Mouse (Mus musculus): ENCODE results near the gene Pdzd2.

Gene Pdzd2

GRCm38 (mm10) chr15:12364096-12364495, 375.6 kb downstream of the Pdzd2 start:
- no peak for DNase-seq (ENCODE audit: extremely low read depth, low read depth, low spot score)

- no peak for DNase-seq (ENCODE audit: extremely low read depth, low read depth, low spot score)
Observed at GRCm38 (mm10) chr15:12362701-12363040, 377.1 kb downstream of the Pdzd2 start.

GRCm38 (mm10) chr15:12362001-12362700, 377.6 kb downstream of the Pdzd2 start:
- DNase-seq (ENCODE audit: extremely low read depth, low read depth, low spot score) = no peak

GRCm38 (mm10) chr15:12360519-12361212, 379.1 kb downstream of the Pdzd2 start:
- no peak for DNase-seq (ENCODE audit: extremely low read depth, low read depth, low spot score)

- no peak for DNase-seq (ENCODE audit: extremely low read depth, low read depth, low spot score)
Observed at GRCm38 (mm10) chr15:12358384-12358783, 381.3 kb downstream of the Pdzd2 start.

GRCm38 (mm10) chr15:12357459-12357858, 382.3 kb downstream of the Pdzd2 start:
- DNase-seq (ENCODE audit: extremely low read depth, low read depth, low spot score) = no peak

GRCm38 (mm10) chr15:12355907-12356306, 383.8 kb downstream of the Pdzd2 start:
- DNase-seq (ENCODE audit: extremely low read depth, low read depth, low spot score) = no peak

- DNase-seq (ENCODE audit: extremely low read depth, low read depth, low spot score) = no peak
Observed at GRCm38 (mm10) chr15:12355261-12355660, 384.5 kb downstream of the Pdzd2 start.

- DNase-seq (ENCODE audit: extremely low read depth, low read depth, low spot score) = no peak
Observed at GRCm38 (mm10) chr15:12354281-12354810, 385.4 kb downstream of the Pdzd2 start.

- DNase-seq (ENCODE audit: extremely low read depth, low read depth, low spot score) = no peak
Observed at GRCm38 (mm10) chr15:12351470-12351869, 388.3 kb downstream of the Pdzd2 start.

- no peak for DNase-seq (ENCODE audit: extremely low read depth, low read depth, low spot score)
Observed at GRCm38 (mm10) chr15:12349840-12350239, 389.9 kb downstream of the Pdzd2 start.

GRCm38 (mm10) chr15:12348950-12349349, 390.8 kb downstream of the Pdzd2 start:
- no peak for DNase-seq (ENCODE audit: extremely low read depth, low read depth, low spot score)

- DNase-seq (ENCODE audit: extremely low read depth, low read depth, low spot score) = no peak
Observed at GRCm38 (mm10) chr15:12346916-12347315, 392.8 kb downstream of the Pdzd2 start.

GRCm38 (mm10) chr15:12341401-12341758, 398.3 kb downstream of the Pdzd2 start:
- no peak for DNase-seq (ENCODE audit: extremely low read depth, low read depth, low spot score)

GRCm38 (mm10) chr15:12340536-12341400, 399.0 kb downstream of the Pdzd2 start:
- DNase-seq (ENCODE audit: extremely low read depth, low read depth, low spot score) = no peak

- DNase-seq (ENCODE audit: extremely low read depth, low read depth, low spot score) = no peak
Observed at GRCm38 (mm10) chr15:12337779-12338137, 402.0 kb downstream of the Pdzd2 start.

GRCm38 (mm10) chr15:12337030-12337778, 402.5 kb downstream of the Pdzd2 start:
- no peak for DNase-seq (ENCODE audit: extremely low read depth, low read depth, low spot score)

- DNase-seq (ENCODE audit: extremely low read depth, low read depth, low spot score) = no peak
Observed at GRCm38 (mm10) chr15:12334381-12334780, 405.3 kb downstream of the Pdzd2 start.

- no peak for DNase-seq (ENCODE audit: extremely low read depth, low read depth, low spot score)
Observed at GRCm38 (mm10) chr15:12331300-12331699, 408.4 kb downstream of the Pdzd2 start.

- no peak for DNase-seq (ENCODE audit: extremely low read depth, low read depth, low spot score)
Observed at GRCm38 (mm10) chr15:12330892-12331291, 408.8 kb downstream of the Pdzd2 start.

- DNase-seq (ENCODE audit: extremely low read depth, low read depth, low spot score) = no peak
Observed at GRCm38 (mm10) chr15:12330389-12330788, 409.3 kb downstream of the Pdzd2 start.

All from fat pad, adult 2 months (tissue).